Mouse (Mus musculus) heart, postnatal 10 days (tissue): ENCODE results near the gene Shmt1. TPM values are rescaled to one million over a fixed set of nuclear protein-coding genes. Genes with fewer than 3 reads are reported as not detected.

Experiments used
- DNase-seq, 2 experiments: peaks; one replicate each; pipeline ENCODE4 v3.0.0; 2021
- intact Hi-C: fragments of 180-260 bp; cut with DNase I; formaldehyde crosslinking; loops from one replicate; pipeline ENCODE4 v1.15.1; 2025
- total RNA-seq, 2 experiments: library from RNA; stranded (reverse); gene quantifications; 2 replicates each; pipeline ENCODE4 v1.2.3; 2021

Shmt1 gene
- total RNA-seq, 2 experiments from 2014 or later, result 19.9 to 22.4 TPM

DNA sequence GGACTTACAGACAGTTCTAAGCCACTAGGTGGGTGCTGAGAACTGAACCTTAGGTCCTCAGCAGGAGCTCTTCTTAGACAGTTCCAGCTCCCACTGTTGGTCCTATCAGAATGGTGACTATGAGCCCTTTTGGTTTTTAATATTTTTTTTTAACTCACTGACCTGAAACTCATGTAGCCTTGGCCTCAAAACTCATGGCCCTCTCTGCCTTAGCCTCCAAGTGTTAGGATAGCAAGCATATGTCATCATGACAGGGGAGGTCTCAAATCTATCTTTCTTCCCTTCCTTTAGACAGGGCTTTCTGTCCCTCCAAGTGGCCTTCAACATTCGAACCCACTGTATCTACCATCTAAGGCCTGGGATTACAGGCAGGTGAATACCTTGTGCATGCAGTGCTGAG lies 10.6 kb downstream of the Shmt1 start:
- intact Hi-C loops, result no loop called here
- no peak for DNase-seq

DNA sequence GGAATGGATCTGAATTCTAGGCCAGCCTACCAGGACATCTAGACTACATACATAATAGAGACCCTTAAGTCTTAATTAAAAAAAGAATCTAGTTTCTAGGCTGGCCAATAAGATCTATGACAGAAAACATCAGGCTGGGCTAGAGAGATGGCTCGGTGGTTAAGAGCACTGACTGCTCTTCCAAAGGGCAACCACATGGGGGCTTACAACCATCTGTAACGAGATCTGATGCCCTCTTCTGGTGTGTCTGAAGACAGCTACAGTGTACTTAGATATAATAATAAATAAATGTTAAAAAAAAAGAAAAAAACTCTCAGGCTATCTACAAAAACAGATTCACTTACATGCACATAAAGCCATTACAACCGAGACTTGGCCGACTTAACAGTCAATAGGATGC lies 11.5 kb downstream of the Shmt1 start:
- DNase-seq, result no peak
- intact Hi-C loops, result no loop called here

DNA sequence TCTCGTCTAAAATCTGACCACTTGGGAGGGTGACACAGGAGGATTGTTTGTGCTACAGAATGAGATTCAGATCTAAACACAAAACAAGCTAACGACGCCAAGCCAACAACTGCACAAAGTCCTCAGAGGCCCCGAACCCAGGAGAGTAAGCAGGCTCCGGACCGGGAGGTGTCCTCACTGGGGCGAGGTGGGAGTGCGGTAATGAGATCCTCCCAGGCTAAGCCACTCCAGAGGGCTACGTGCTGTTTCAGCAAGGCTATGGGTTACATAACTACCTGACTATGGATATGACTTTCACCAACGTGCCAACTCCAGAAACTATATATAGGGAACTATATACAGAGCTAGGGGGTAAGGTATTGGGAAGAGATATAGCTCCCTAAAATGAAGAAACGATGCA lies 15.2 kb downstream of the Shmt1 start:
- DNase-seq, result no peak
- intact Hi-C loops, result no loop called here

DNA sequence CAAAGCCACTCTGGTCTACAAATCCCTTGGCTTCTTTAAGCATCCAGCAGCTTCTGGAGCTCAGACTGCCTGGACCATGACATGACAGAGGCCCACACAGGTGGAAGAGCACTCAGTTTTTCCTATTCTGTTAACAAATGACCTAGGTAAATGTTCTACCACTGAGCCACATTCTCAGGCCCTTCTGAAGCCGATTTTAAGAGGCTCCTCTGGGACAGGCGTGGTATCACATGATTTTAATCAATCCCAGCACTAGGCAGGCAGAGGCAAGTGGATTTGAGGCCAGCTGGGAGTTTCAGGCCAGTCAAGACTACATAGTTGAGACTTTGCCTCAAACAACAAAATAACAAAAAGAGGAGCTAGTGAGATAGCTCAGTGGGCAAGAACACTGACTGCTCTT lies 21.0 kb downstream of the Shmt1 start:
- intact Hi-C loops, result no loop called here
- DNase-seq, result no peak

DNA sequence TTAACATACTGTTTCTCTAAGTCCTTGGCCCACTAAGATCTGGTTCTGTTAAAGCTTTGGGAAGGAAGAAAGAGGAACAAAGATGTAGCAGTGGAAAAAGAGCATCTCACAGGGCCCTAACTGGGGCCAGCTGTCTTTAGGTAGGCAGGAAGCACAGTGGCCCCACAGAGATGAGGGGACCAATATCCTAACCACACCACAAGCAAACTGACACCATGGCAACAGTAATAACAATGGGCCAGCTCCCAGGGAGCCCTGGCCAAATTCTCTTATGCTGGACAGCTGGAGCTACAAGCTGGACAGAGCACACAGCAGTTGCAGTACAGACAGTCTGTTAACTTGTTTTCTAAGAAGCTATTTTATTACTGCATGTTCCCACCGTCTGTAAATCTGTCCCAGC lies 23.9 kb downstream of the Shmt1 start:
- intact Hi-C loops, result no loop called here
- DNase-seq, result peak; percentile 57 to 66

DNA sequence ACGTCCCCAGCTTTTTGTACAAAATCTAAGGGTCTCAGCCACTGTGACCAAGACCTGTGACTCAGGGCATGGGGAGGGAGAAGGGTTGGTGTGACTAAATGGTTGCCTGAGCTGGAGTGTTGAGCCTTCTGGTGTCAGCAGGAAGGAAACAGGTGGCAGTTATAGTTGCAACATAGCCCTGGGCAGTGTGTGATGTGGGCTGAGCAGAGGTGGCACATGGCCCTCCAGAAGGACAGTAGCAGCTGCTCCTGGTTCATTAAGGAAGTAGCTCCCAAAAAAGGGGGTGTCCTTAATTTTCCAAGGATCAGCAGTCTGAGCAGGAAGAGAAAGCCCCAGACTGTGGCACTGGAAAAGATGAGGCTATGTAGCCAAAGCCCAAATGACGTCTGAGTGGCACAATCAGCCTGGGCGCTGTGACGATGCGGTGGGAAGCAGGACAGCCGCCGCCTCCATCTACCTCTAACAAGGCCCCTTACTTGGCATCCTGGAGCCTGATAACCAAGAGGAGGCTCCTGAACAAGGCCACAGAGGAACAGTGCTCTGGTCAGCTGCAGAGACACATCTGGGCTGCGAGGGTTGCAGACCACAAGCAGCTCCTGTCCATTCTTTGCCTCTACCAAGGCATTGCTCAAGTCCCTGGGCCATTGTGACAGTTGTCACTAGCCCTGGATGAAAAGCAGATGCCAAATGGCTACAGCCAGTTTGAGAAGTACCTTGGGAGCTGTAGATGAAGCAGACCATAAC lies 27.2 kb downstream of the Shmt1 start:
- no peak for DNase-seq
- intact Hi-C loops, result loop anchor here (5.0 kb wide), 1 partner anchor 82 kb away; no protein-coding TSS in a partner anchor

DNA sequence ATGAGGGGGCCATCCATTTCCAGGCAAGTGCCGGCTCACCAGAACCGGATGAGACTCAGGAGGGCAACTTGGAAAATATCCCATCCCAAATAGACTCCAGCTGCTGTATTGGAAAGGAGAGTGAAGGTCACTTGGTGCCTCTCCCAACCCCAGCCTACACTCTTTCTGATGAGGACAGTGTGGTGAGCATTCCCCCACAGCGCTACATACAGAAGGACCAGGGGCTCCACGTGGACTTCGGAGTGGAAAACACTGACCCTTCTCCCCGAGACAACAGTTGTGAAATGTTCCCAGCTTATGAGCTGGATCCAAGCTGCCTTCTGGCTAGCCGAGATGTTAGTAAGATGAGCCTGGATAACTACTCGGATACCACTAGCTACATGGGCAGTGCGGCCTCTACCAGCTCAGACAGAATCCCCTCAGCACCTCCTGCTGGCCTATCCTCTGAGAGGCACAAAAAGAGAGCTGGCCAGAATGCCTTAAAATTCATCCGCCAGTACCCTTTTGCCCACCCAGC lies 31.8 kb downstream of the Shmt1 start:
- no peak for DNase-seq
- intact Hi-C loops, result loop anchor here (5.0 kb wide), 1 partner anchor 77 kb away; no protein-coding TSS in a partner anchor

DNA sequence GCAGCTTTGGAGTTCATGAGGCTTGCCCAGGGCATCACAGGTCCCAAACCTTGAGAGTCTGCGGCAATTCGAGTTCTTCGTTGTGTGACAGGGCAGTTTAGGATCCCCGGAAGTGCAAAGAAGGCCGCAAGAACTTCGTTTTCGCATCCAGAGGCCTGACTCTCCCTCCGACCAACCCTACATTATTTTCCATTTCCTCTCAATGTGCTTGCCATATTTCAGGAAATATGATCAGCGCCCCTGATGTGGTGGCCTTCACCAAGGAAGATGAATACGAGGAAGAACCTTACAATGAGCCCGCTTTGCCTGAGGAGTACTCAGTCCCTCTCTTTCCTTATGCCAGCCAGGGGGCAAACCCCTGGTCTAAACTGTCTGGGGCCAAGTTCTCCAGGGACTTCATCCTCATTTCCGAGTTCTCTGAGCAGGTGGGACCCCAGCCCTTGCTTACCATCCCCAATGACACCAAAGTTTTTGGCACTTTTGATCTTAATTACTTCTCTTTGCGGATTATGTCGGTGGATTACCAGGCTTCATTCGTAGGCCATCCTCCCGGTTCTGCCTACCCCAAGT lies 33.6 kb downstream of the Shmt1 start:
- no peak for DNase-seq
- intact Hi-C loops, result loop anchor here (2.0 kb wide), 1 partner anchor 51 kb away; the partner anchor contains the start of gene Flii

DNA sequence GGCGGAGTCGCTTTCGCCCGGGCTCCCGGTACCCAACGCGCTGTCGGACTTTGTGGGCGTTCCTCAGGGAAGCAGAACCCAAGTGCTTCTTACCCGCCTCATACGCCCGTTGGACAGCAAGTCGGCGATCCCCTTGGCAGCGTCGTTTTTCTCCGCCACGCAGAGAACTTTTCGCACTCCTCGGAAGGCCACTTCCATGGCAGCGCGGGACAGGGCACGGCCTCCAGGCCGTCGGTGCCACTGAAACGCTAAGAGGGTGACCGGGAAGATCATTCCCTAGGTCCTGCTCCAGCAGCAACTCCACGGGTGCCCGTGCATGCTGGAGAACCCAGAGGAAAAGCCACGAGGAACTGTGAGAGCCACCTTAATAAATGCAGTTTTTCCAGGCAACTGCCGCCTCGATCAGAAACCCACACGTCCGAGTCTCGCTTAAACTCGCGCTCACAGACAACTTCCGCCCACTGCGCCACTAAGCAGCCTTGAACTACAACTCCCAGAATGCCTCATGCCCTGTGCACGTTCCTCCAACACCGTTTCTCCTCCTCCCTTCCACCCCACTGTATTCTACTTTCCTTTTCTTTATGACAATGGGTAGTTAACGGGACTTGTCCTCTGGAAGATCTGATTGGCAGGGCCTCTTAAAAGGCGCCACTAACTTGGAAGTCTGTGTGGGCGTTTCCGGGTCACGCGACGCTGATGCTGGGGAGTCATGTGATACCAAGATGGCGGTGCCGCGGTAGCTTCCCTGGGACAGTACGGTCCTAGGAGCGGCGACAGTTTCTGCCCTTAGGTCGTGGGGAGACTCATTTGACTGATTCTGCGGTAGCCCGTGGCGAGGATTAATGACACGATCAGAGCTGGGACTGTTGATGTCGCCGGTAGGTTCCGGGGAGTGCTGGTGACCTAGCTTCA lies 34.4 kb downstream of the Shmt1 start, which contains the start of the genes Top3a and Smcr8:
Gene Top3a, minus strand, starts transcription at position 537 of the 912 bp plus-strand sequence.
Gene Smcr8, plus strand, starts transcription at position 696 of the 912 bp plus-strand sequence.
- intact Hi-C loops, result loop anchor here (2.0 kb wide), 1 partner anchor 50 kb away; the partner anchor contains the start of gene Flii
- peak; percentile 92 for DNase-seq

DNA sequence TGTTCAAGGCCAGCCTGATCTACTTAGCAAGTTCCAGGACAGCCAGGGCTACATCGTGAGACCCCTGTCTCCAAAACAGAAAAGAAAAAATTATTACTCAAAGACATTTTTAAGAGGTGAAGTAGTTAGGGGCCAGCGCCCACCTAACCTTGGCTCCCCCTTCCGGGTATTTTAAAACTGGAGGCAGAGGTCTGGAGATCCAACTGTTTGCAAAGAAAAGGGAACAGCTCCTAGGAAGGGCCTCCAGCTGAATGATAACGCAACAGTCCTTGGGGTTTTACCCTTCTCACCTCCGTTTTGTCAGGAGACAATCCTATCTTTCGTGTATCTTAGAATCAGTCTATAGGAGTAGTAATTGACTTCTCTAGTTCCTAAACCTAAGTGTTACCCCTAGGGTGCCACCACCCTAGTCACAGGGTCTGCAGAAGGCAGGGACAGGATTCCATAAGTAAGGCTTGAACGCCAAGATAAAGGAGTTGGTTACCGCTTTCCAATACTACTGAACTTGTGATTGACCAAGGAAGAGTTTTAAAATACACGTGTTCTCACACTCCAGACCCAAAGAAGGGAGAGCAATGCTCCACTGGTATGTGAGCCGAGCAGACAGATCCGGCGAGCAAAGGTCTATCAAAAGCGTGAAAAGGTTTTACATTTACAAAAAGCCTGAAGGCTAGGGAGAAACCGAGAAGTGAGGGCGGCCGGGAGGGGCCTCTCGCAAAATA lies 35.2 kb downstream of the Shmt1 start:
- intact Hi-C loops, result loop anchor here (2.0 kb wide), 1 partner anchor 49 kb away; the partner anchor contains the start of gene Flii
- DNase-seq, result no peak

DNA sequence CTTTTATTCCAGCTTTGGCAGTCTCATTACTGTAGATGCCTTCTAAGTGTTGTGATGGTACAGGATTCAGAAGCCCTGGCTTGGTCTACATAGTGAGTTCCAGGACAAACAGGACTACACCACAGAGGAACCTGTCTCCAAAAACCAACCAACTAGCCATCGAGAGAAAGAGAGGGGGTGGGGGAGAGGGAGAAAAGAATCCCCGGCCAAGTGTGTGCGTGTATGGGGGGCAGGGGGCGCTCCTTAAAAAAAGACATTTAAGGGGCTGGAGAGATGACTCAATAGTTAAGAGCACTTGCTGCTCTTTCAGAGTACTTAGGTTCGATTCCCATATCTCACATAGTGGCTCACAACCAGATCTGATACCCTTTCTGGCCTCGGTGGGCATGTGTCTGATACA lies 35.9 kb downstream of the Shmt1 start:
- no peak for DNase-seq
- intact Hi-C loops, result no loop called here

DNA sequence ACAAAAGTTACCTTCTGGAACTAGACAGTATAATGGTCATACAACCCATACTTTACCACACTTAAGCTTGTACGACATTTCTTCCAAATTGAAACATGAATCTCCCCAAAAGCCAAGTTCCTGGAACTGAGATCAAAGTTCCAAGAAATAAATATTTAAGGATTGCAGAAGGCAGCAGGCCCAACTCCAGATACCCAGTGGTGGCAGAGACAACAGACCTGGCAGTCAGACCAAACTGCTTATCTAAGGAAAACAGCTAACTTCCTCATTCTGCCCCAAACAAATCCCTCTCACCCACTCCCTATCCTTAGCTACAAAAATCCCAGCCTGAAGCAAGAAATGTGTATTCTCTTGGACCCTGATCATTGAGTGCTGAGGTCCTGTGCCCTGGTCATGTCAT lies 36.7 kb downstream of the Shmt1 start:
- DNase-seq, result no peak
- intact Hi-C loops, result no loop called here

DNA sequence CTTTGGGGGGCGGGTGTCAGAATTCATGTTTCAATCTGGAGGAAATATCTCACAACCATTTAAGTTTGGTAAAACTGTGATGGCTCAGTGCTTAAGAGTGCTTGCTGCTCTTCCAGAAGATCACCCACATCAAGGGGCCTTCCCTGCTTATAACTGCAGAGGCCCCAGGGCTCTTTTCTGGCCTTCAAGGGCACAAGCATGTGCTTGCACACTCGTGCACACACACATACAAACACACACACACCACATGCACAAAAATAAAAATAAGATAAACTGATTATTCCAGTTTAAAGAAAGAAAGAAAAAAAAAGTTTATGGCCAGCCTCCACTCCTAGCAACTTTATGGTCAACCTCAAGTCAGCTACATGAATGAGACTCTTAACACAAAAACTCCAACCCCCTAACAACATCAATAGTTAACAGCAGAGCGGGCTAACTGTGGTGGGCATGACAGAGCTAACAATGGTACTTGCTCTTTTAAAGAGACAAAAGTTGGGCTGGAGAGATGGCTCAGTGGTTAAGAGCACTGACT lies 37.3 kb downstream of the Shmt1 start:
- DNase-seq, result no peak
- intact Hi-C loops, result no loop called here

DNA sequence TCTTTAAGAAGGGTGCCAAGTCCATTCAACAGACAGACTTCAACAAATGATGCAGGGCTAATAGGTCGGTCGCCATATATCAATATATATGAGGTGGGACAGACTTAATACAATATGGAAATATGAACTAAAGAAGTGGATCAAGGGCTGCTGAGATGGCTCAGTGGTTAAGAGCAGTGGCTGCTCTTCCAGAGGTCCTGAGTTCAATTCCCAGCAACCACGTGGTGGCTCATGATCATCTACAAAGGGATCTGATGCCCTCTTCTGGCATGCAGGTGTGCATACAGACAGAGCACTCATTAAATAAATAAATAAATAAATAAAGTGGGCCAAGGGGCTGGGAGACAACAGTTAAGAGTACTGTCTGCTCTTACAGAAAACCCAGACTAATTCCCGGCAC lies 39.4 kb downstream of the Shmt1 start:
- intact Hi-C loops, result no loop called here
- DNase-seq, result no peak

DNA sequence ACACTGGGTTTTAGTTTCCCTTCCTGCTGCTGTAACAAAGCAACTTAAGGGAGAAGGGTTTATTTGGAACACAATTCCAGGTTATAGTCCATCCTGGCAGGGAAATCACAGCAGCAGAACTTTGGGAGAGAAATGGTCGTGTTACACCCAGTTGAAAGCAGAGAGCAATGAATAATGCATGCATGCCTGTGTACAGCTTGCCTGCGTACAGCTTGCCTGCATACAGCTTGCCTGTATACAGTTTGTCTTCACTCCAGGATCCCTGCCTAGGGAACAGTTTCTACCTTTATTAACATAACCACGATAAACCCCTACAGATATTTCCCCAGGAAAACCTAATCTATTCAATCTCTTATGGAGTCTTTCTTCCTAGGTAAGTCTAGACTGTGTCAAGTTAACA lies 40.7 kb downstream of the Shmt1 start:
- intact Hi-C loops, result no loop called here
- DNase-seq, result no peak

DNA sequence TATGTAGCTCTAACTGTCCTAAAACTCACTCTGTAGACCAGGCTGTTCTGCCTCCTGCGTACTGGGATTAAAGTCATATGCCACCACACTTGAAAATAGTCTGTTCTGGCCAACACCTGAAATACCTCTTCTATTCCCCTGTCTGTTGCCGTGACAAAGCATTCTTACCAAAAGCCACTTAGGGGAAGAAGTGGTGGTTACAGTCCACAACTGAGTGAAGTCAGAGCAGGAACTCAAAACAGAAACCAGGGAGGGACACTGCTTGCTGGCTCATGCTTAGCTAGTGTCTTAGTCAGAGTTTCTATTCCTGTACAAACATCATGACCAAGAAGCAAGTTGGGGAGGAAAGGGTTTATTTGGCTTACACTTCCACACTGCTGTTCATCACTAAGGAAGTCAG lies 42.2 kb downstream of the Shmt1 start:
- no peak for DNase-seq
- intact Hi-C loops, result loop anchor here (10.0 kb wide), 1 partner anchor 325 kb away; no protein-coding TSS in a partner anchor

DNA sequence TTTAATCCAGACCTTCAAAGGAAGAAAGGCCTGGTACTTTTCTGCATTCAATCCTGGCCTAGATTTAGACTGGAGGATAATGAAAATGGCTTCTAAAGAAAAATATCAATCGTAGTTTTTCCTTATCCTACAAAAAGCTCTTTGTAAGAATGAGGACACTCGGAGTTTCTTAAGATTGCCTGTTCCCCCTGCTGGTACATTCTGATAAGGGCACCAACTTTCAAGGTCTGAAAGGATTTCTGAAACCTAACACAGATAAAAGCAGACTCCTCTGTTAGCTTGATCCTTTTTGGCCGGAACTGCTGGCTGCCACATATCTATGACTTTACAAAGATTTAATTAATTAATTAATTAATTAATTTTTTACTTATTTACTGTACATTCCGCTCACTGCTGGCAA lies 44.5 kb downstream of the Shmt1 start:
- DNase-seq, result no peak
- intact Hi-C loops, result loop anchor here (10.0 kb wide), 1 partner anchor 328 kb away; no protein-coding TSS in a partner anchor

DNA sequence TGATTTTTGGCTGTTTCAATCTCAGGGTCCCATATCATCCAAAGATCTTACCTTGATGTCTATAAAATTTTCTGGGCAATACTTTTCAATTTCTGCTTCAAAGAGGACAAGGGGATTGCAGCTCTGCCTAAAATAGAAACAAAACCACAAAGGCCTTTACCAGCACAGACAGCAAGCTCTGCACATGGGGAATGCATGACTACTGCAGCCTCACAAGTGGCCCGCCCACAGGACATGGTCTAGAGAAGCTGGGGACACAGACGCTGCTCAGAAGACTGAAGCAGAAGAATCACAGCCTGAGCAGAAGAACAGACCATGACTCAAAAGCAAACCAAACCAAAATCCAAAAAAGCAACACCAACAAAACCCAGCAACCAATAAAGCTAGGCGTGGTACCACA lies 49.8 kb downstream of the Shmt1 start:
- intact Hi-C loops, result loop anchor here (10.0 kb wide), 1 partner anchor 333 kb away; no protein-coding TSS in a partner anchor
- no peak for DNase-seq

DNA sequence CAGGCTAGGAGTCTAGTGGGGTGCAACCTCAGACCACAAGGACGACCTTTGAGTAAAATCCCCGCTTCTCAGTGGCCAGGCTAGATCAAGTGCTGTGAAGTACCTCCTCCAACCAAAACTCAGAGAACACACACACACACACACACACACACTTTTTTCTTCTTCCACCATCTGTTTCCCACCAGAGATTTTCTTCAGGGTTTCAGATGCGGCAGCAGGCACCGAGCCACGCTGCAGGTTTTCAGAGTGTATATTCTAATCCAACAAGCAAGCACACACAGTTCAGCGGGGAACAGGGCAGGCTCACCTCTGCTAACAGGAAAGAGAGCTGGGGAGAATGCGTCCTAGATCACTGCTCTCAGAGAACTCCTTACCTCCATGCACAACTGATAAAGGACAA lies 55.9 kb downstream of the Shmt1 start:
- DNase-seq, result no peak
- intact Hi-C loops, result no loop called here

DNA sequence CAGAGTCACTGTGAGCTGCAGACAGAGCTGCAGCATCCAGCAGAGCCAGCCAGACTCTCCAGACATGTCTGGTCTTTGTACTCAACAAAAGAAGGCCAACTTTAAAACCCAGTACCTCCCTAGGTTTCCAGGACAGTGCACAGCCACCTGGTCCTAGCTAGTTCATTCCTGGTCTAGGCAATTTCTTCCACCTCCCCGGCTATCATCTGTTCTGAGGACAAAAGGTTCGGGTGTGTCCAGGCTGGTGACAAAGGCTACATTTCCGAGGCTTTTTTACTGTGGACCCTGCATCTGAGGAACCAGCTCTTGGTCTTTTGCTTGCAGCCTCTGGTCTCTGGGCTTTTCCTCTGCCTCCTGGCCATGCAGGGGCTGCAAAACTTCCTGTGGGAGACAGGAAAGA lies 71.2 kb downstream of the Shmt1 start:
- no peak for DNase-seq
- intact Hi-C loops, result no loop called here
